Mouse (Mus musculus): ENCODE data around the gene Lrrc29. TPM values are rescaled to one million over a fixed set of nuclear protein-coding genes. Genes with fewer than 3 reads are reported as not detected.

Gene Lrrc29
- polyA plus RNA-seq, 1 experiment from 2014 or later: 2.7 TPM

DNA sequence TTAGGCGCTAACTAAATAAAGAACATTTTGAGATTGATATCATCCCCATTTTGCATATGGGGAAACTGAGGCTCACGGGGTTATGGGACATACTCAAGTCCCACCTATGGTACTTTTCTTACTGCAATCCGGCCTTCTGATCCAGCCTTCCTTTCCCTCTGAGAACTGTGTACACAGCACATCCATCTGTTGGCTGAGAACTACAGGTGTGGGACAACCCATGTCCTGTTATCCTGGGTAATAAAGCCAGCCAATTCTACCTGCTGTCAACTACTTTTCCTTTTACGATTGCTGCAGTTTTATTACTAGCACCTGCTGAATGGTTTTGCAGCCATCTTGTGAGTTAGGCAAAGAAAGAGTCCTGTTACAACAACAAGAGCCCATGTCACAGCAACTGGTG lies 28.5 kb upstream of the Lrrc29 start:
- WGBS: 96% methylated on average over 4 of the region's 4 CpGs
- ATAC-seq (ENCODE audit: low FRiP score, low TSS enrichment): no peak
- Histone ChIP-seq H3K4me1 (replicated peaks; ENCODE audit: control insufficient read depth, insufficient read depth) (no peaks in the 10 kb centered on the region; the same call in 1 of the 2 replicates), H3K4me2 (replicated peaks; ENCODE audit: low read depth) (no peak overlapping the region), H3K27ac (replicated peaks) (no peak overlapping the region), H3K27me3 (ENCODE audit: control insufficient read depth, insufficient read depth, low read length) (no peaks in the 10 kb centered on the region), H3K36me3 (ENCODE audit: control insufficient read depth, insufficient read depth, low read length) (no peaks in the 10 kb centered on the region), H3K4me3 (ENCODE audit: low read depth, low read length) (no peak overlapping the region), H3K9me3 (ENCODE audit: control insufficient read depth, low read length) (no peaks in the 10 kb centered on the region), H3K9ac (ENCODE audit: low read length) (no peak overlapping the region)
- DNase-seq (ENCODE audit: low spot score): no peak
- TF ChIP-seq EP300 (optimal IDR thresholded peaks at IDR 0.05) (no peak), CTCF (IDR thresholded peaks at IDR 0.05; ENCODE audit: low read depth) (no peak)

DNA sequence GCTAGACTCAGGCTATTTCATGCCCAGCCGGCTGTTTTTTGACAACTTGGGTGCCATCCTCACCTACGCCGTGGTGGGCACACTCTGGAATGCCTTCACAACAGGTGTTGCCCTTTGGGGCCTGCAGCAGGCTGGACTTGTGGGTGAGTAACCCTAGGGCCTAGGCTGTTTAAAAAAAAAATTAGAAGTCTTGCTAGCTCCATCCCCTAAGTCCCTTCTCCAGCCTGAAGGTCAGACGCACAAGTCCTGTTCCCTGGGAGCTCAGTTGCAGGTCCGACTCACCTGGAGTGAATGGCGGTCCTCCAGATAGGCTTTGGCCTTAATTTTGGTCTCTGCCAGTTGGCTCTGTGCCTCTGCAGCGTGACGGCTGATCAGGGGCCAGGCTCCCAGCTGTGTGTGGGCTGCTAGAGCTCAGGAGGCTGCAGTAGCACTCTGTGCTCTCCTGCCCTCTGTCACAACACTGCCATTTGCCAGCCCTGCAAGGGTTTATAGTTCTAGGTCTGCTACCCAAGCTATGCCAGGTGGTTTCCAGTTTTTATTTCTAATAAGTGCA lies 27.6 kb upstream of the Lrrc29 start:
- DNase-seq (ENCODE audit: low spot score) (no peak), ATAC-seq (ENCODE audit: low FRiP score, low TSS enrichment) (no peak)
- WGBS: 81% methylated on average over 8 of the region's 8 CpGs
- no peaks in the 10 kb centered on the region; the same call in 1 of the 2 replicates for H3K4me1 ChIP-seq (replicated peaks; ENCODE audit: control insufficient read depth, insufficient read depth)
- no peak overlapping the region for H3K27ac ChIP-seq (replicated peaks)
- TF ChIP-seq EP300 (optimal IDR thresholded peaks at IDR 0.05): no peak
- TF ChIP-seq CTCF (IDR thresholded peaks at IDR 0.05; ENCODE audit: low read depth): no peak
- no peak overlapping the region for H3K9ac ChIP-seq (ENCODE audit: low read length)
- no peak overlapping the region for H3K4me3 ChIP-seq (ENCODE audit: low read depth, low read length)
- H3K27me3 ChIP-seq (ENCODE audit: control insufficient read depth, insufficient read depth, low read length): no peaks in the 10 kb centered on the region
- H3K4me2 ChIP-seq (replicated peaks; ENCODE audit: low read depth): no peak overlapping the region
- H3K9me3 ChIP-seq (ENCODE audit: control insufficient read depth, low read length): no peaks in the 10 kb centered on the region
- H3K36me3 ChIP-seq (ENCODE audit: control insufficient read depth, insufficient read depth, low read length): no peaks in the 10 kb centered on the region

DNA sequence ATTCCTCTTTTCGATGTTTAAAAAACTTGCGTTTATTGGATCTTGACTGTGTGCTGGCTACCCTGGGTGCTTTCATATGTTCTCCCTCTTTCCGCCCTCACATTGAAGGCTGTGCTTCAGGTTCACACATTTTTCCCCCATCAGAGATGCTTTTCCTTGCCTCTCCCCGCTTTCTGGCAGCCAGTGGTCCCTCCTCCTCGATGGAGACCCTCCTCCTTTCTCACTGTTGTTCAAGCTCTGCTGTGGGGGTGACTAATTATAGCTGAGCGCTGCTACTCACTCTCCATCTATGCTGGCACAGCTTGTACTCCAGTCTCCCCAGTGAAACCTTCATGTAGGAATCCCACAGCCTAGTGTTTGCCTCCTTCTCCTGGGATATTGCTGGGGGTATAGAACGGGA lies 24.1 kb upstream of the Lrrc29 start:
- no peak overlapping the region for H3K9ac ChIP-seq (ENCODE audit: low read length)
- no peak overlapping the region for H3K4me3 ChIP-seq (ENCODE audit: low read depth, low read length)
- DNase-seq (ENCODE audit: low spot score): no peak
- no peak overlapping the region for H3K4me2 ChIP-seq (replicated peaks; ENCODE audit: low read depth)
- no peak for ATAC-seq (ENCODE audit: low FRiP score, low TSS enrichment)
- no peaks in the 10 kb centered on the region for H3K36me3 ChIP-seq (ENCODE audit: control insufficient read depth, insufficient read depth, low read length)
- TF ChIP-seq EP300 (optimal IDR thresholded peaks at IDR 0.05): no peak
- 54% methylated on average over 7 of the region's 7 CpGs for WGBS
- no peak overlapping the region for H3K27ac ChIP-seq (replicated peaks)
- no peaks in the 10 kb centered on the region for H3K27me3 ChIP-seq (ENCODE audit: control insufficient read depth, insufficient read depth, low read length)
- peaks cover 8% of the 10 kb centered on the region; the same call in 1 of the 2 replicates for H3K4me1 ChIP-seq (replicated peaks; ENCODE audit: control insufficient read depth, insufficient read depth)
- no peaks in the 10 kb centered on the region for H3K9me3 ChIP-seq (ENCODE audit: control insufficient read depth, low read length)

DNA sequence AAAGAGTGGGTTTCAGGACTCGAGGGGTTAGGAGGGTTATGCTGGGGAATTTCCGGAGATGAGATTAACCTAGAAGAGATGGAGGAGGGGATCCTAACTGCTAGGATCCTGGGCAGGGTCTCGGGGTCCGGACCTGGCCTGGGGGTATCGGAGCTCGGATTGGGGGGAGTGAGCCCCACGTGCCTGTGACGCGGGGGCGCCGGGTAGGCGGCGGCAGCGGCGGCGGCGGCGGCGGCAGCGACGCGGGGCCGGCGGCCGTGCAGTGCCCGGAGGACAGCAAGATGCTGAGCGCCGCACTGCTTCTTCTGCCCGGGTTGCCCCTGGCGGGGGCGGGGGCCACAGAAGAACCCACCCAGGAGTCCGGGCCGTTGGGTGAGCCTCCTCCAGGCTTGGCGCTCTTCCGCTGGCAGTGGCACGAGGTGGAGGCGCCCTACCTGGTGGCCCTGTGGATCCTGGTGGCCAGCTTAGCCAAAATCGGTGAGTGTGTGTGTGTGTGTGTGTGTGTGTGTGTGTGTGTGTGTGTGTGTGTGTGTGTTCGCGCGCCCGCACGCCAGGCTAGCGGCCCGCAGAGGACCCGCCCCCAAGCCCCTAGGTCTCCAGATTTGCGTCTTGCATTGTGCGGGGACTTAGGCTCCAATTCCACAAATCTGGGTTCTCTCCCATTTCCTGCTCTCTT lies 23.2 kb upstream of the Lrrc29 start:
- Histone ChIP-seq H3K4me3 (ENCODE audit: low read depth, low read length) (peak overlapping the region; percentile 76), H3K36me3 (ENCODE audit: control insufficient read depth, insufficient read depth, low read length) (no peaks in the 10 kb centered on the region), H3K9me3 (ENCODE audit: control insufficient read depth, low read length) (no peaks in the 10 kb centered on the region), H3K27me3 (ENCODE audit: control insufficient read depth, insufficient read depth, low read length) (no peaks in the 10 kb centered on the region), H3K9ac (ENCODE audit: low read length) (peak overlapping the region; percentile 55), H3K4me1 (replicated peaks; ENCODE audit: control insufficient read depth, insufficient read depth) (peaks cover 12% of the 10 kb centered on the region; the same call in 1 of the 2 replicates), H3K27ac (replicated peaks) (no peak overlapping the region), H3K4me2 (replicated peaks; ENCODE audit: low read depth) (peak overlapping the region; percentile 94)
- ATAC-seq (ENCODE audit: low FRiP score, low TSS enrichment) (no peak), DNase-seq (ENCODE audit: low spot score) (no peak)
- TF ChIP-seq CTCF (IDR thresholded peaks at IDR 0.05; ENCODE audit: low read depth): no peak
- no peak for TF ChIP-seq EP300 (optimal IDR thresholded peaks at IDR 0.05)
- WGBS: 2% methylated on average over 33 of the region's 48 CpGs

DNA sequence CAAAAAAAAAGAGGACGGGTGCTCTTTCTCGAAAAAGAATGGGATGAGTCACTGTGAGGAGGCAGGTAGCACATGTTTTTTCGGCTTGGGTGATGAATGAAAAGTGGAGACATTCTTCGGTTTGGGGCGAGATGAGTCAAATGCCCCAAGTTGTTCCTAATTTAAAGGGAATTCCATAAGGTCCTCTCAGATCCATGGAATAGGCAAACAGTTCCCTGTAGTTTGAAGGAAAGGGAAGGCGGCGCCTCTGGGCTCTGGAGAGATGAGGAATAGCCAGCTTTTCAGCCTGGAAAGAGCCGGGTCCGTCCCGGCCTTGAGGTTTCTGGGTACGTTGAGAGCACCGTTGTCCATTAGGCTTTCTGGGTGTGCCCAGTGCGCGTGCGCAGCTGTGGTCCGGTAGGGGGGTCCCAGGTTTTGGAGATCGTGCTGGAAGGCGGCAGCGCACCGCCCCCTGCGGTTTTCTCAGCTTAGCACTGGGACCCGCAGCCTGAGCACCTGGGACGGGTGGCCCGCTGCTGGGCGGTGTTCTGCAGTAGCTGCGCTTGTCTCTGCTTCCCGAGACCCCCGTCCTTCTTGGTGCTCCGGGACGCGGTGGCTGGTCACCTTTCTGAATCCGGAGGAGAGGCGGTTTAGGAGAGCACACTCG lies 22.5 kb upstream of the Lrrc29 start, which contains the start of gene Slc9a5:
Gene Slc9a5 (plus strand): TSS at position 394 of the 646 bp plus-strand sequence.
- Histone ChIP-seq H3K4me1 (replicated peaks; ENCODE audit: control insufficient read depth, insufficient read depth) (peaks cover 12% of the 10 kb centered on the region; the same call in 1 of the 2 replicates), H3K4me2 (replicated peaks; ENCODE audit: low read depth) (peak within 1 kb of the TSS; percentile 94), H3K27me3 (ENCODE audit: control insufficient read depth, insufficient read depth, low read length) (no peaks in the 10 kb centered on the region), H3K9ac (ENCODE audit: low read length) (peak within 1 kb of the TSS; percentile 74), H3K9me3 (ENCODE audit: control insufficient read depth, low read length) (no peaks in the 10 kb centered on the region), H3K36me3 (ENCODE audit: control insufficient read depth, insufficient read depth, low read length) (no peaks in the 10 kb centered on the region), H3K27ac (replicated peaks) (peak within 1 kb of the TSS; percentile 91), H3K4me3 (ENCODE audit: low read depth, low read length) (peak within 1 kb of the TSS; percentile 76)
- under 1% methylated on average over 34 of the region's 34 CpGs for WGBS
- DNase-seq (ENCODE audit: low spot score) (peak; percentile 47), ATAC-seq (ENCODE audit: low FRiP score, low TSS enrichment) (no peak)
- TF ChIP-seq CTCF (IDR thresholded peaks at IDR 0.05; ENCODE audit: low read depth): peak; percentile 52
- no peak for TF ChIP-seq EP300 (optimal IDR thresholded peaks at IDR 0.05)
